Comparison of ENCODE assay signal across 16 mouse cellular contexts in genomic region chr16:91827456-91827855, GRCm38 (mm10).
DNase-seq lines count a peak whose midpoint lies in the region; ATAC-seq lines count a peak whose summit lies in the region.
"Had no signal": no experiment of that assay in that cellular context is flagged by ENCODE, and none has a peak within 500 bp of the region (broad histone marks: within the 10 kb centered on the region; RNA-seq: fewer than 3 reads in every experiment).

No protein-coding gene starts in this region.

- peaks cover 32% of the 10 kb centered on the region for H3K4me1 ChIP-seq in heart, embryonic 12.5 days (replicated peaks)
- H3K4me1 ChIP-seq in limb, embryonic 12.5 days (replicated peaks), result peaks cover 12% of the 10 kb centered on the region; the same call in 1 of the 2 replicates
- H3K4me1 ChIP-seq in limb, embryonic 10.5 days, result 0 out of 2 replicates have a peak, but pooled peaks cover 3% of the 10 kb centered on the region
- 0 out of 2 replicates have a peak, but pooled peaks cover 14% of the 10 kb centered on the region for H3K4me1 ChIP-seq in intestine, embryonic 15.5 days (replicated peaks)

- H3K9ac ChIP-seq in heart, embryonic 12.5 days, result peak overlapping the region; percentile 26; the same call in 1 of the 2 replicates
- no peak overlapping the region for H3K9ac ChIP-seq in limb, embryonic 12.5 days (replicated peaks)
- no peak overlapping the region for H3K9ac ChIP-seq in intestine, embryonic 15.5 days
- H3K9ac ChIP-seq: forebrain, embryonic 12.5 days; lung, embryonic 14.5 days; neural tube, embryonic 13.5 days had no signal

- intact Hi-C loops in heart, postnatal 14 days (cut with DNase I), result no loop called here

- ATAC-seq in heart, embryonic 12.5 days (ENCODE audit: insufficient number of reproducible peaks, low FRiP score), result no peak
- ATAC-seq in limb, embryonic 12.5 days (ENCODE audit: insufficient number of reproducible peaks, insufficient read depth, low FRiP score, low TSS enrichment, low read depth), result no peak
- peak; percentile 71 for ATAC-seq in intestine, embryonic 15.5 days

- peak overlapping the region; percentile 81 for H3K27ac ChIP-seq in heart, embryonic 12.5 days (ENCODE audit: poor library complexity, severe bottlenecking)
- peak overlapping the region; percentile 53 for H3K27ac ChIP-seq in limb, embryonic 12.5 days
- no peak overlapping the region for H3K27ac ChIP-seq in limb, embryonic 10.5 days
- H3K27ac ChIP-seq in intestine, embryonic 15.5 days, result no peak overlapping the region
- H3K27ac ChIP-seq: neural tube, embryonic 13.5 days had no signal

- no peaks in the 10 kb centered on the region for H3K9me3 ChIP-seq in heart, embryonic 12.5 days (replicated peaks)
- H3K9me3 ChIP-seq in limb, embryonic 12.5 days, result no peaks in the 10 kb centered on the region
- H3K9me3 ChIP-seq in limb, embryonic 10.5 days (replicated peaks), result no peaks in the 10 kb centered on the region
- no peaks in the 10 kb centered on the region for H3K9me3 ChIP-seq in intestine, embryonic 15.5 days
- H3K9me3 ChIP-seq: forebrain, embryonic 12.5 days; G1E; neural tube, embryonic 13.5 days had no signal

- no peak for DNase-seq in heart, postnatal 14 days
- no peak for DNase-seq in limb, embryonic 10.5 days (ENCODE audit: low spot score)
- DNase-seq in naive thymus-derived CD4-positive, alpha-beta T cell, adult 2 months (ENCODE audit: low read depth), result peak; percentile 5
- DNase-seq in testis, postnatal 14 days (ENCODE audit: low spot score), result no peak
- DNase-seq: adrenal gland, adult 2 months; cerebellum, adult 11-12 months; kidney, adult 18-20 months; kidney, postnatal 36 days; lung, embryonic 14.5 days; right cerebral cortex, postnatal 25 days had no signal

- H3K36me3 ChIP-seq in heart, embryonic 12.5 days, result peaks cover 34% of the 10 kb centered on the region
- peaks cover 54% of the 10 kb centered on the region for H3K36me3 ChIP-seq in limb, embryonic 12.5 days
- H3K36me3 ChIP-seq in limb, embryonic 10.5 days, result peaks cover 72% of the 10 kb centered on the region
- H3K36me3 ChIP-seq in intestine, embryonic 15.5 days, result no peaks in the 10 kb centered on the region

- WGBS in heart, embryonic 12.5 days, result 55% methylated on average over 5 of the region's 5 CpGs
- 67% methylated on average over 5 of the region's 5 CpGs for WGBS in limb, embryonic 12.5 days
- WGBS in limb, embryonic 10.5 days, result 68% methylated on average over 5 of the region's 5 CpGs
- WGBS in intestine, embryonic 15.5 days, result 41% methylated on average over 5 of the region's 5 CpGs

- H3K4me3 ChIP-seq in heart, embryonic 12.5 days, result no peak overlapping the region
- no peak overlapping the region for H3K4me3 ChIP-seq in limb, embryonic 12.5 days (replicated peaks)
- H3K4me3 ChIP-seq in limb, embryonic 10.5 days, result no peak overlapping the region
- H3K4me3 ChIP-seq in intestine, embryonic 15.5 days (replicated peaks), result no peak overlapping the region
- H3K4me3 ChIP-seq: forebrain, embryonic 12.5 days; neural tube, embryonic 13.5 days had no signal

- no peaks in the 10 kb centered on the region for H3K27me3 ChIP-seq in heart, embryonic 12.5 days (replicated peaks)
- H3K27me3 ChIP-seq in limb, embryonic 12.5 days, result no peaks in the 10 kb centered on the region
- no peaks in the 10 kb centered on the region for H3K27me3 ChIP-seq in limb, embryonic 10.5 days (ENCODE audit: low read depth, poor library complexity, severe bottlenecking)
- no peaks in the 10 kb centered on the region for H3K27me3 ChIP-seq in intestine, embryonic 15.5 days (replicated peaks)
- H3K27me3 ChIP-seq: forebrain, embryonic 12.5 days; neural tube, embryonic 13.5 days had no signal

- no peak overlapping the region for H3K4me2 ChIP-seq in heart, embryonic 12.5 days
- H3K4me2 ChIP-seq in limb, embryonic 12.5 days, result no peak overlapping the region
- H3K4me2 ChIP-seq in intestine, embryonic 15.5 days (replicated peaks), result no peak overlapping the region
- H3K4me2 ChIP-seq: forebrain, embryonic 12.5 days; lung, embryonic 14.5 days; neural tube, embryonic 13.5 days had no signal

Comparison
In these comparisons a context has a peak if more than half of its experiments do, and no peak if none do; other contexts are left out.
1. H3K27ac ChIP-seq: peak in heart, embryonic 12.5 days (single experiment) and limb, embryonic 12.5 days (single experiment); none in limb, embryonic 10.5 days (single experiment) and intestine, embryonic 15.5 days (single experiment).